Mouse (Mus musculus) liver, postnatal 0 days (tissue): ENCODE measurements around the gene Dbx2.

Experiments
- CTCF ChIP-seq: sonication (generic); IDR thresholded peaks from 2 replicates; pipeline ENCODE4 v1.5.1; 2016; ENCODE audit warnings: antibody characterized with exemption, low read depth
- EP300 ChIP-seq: IDR thresholded peaks from 2 replicates; pipeline ENCODE4 v1.6.1; 2016; ENCODE audit warnings: antibody characterized with exemption, low read depth, mild to moderate bottlenecking

- TF ChIP-seq CTCF (no peak), EP300 (no peak)
These were observed 3.9 kb downstream of the Dbx2 start for GRCm38 (mm10) chr15:95651824-95652223.
